Mouse (Mus musculus): ENCODE results near the gene Dap3.
"Not testable (repeated sequence)": the region's sequence is repeated elsewhere in the genome, so short reads cannot be mapped to it uniquely, and the experiment has no call there.

Gene Dap3

DNA sequence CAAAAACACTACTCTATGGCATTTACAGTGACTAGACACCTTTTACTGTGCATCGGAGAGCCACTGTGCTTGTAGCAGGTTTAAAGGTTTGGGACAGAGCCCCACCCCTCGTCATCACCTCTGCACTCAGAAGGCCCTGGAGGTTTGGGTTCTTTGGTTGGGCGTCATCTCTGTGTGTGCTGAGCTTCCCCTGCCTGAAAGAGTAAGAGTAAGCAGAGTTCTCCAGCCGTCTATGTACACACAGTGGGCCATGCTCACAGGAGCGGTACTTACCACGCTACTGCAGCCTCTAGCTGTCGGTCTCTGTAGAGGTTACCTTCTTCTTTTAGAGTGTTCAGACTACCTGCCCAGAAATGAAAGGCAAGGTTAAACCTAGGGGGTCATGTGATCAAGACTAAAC lies 38.4 kb downstream of the Dap3 start:
- no peak for DNase-seq (ENCODE audit: low spot score)

DNA sequence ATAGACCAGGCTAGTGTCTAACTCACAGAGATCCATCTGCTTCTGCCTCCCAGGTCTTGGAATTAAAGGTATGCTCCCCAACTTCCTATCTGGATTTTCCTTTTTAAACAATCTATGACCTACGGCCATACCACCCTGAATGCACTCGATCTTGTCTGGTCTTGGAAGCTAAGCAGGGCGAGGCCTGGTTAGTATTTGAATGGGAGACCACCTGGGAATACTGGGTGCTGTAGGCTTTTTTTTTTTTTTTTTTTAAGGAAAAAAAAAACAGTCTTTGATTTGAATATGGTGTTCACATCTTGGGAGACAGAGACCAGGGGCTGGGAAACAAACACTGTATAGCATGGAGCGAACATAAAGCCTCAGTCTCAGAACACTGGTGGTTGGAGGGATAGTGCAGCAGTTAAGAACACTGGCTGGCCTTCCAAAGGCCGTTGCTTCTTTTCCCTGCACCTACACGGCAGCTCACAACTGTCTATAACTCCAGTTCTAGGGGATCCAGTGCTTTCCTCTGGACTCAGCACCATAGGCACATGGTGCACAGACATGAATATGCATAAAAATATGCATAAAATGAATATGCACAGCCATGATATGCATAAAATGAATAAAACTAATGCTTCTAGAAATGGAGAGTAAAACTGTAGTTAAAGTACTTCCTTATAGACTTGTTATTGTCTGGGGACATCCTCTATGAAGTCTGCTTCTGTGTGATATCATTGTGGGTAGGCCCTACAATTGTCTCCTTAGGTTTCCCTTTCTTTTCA lies 44.4 kb downstream of the Dap3 start:
- no peak for DNase-seq (ENCODE audit: low spot score)

DNA sequence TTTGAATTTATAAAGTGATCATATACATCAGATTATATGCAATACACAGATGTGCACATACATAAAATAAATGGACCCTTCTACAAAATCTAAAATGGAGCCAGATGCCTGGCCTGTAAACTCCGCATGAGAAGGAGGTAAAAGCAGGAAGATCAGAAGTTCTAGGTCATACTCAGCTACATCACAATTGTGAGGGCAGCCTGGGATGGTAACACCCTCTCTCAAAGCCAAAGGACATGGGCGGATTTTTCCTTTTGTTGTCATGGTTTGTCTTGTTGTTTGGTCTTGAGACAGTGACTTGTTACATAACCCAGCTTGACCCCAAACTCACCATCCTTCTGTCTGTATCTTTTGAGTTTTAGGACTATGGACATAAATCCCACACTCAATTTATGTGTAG lies 45.2 kb downstream of the Dap3 start:
- DNase-seq (ENCODE audit: low spot score), result no peak

DNA sequence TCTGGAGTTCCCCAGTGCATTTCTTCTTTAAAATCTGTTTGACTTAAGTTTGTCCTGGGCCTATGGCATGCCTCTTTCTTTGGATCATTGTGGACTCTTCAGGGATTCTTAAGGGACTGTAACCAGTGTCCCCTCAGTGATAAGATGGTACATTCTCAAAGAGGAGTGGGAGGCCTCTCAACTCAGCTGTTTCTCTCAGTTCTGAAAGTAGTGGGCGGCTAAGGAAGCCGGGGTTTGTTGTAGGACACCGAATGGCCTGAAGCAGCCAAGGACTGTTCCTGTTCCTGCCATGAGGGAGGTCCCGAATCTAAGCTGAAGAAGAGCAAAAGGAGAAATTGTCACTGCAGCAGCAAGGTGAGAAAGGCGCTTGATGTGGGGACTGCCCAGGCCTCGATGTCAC lies 45.8 kb downstream of the Dap3 start:
- DNase-seq (ENCODE audit: low spot score), result no peak

DNA sequence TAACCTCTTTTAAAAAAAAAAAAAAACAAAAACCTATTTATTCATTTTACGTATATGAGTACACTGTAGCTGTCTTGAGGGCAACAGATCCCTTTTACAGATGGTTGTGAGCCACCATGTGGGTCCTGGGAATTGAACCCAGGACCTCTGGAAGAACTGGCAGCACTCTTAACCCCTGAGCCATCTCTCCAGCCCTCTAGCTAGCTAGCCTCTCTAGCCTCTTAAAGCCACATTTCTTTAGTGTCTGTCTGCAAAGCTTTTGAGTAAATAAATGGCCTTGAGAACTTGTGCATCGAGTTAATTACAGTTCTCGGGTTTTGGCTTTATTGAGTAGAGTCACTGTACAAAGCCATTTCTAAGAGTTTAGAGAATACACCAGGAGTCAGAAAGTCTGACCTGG lies 46.2 kb downstream of the Dap3 start:
- DNase-seq (ENCODE audit: low spot score), result no peak

DNA sequence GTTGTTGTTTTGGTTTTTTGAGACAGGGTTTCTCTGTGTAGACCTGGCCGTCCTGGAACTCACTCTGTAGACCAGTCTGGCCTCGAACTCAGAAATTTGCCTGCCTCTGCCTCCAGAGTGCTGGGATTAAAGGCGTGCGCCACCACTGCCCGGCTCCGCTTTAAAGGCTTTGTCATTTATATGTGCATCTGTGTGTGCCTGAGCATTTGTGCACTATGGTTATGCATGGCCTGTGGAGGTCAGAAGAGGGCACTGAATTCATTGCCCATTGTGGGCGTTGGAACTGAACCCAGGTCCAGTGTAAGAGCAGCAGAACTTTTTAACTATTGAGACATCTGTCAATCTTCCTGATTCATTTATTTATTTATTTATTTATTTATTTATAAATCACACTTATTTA lies 58.0 kb downstream of the Dap3 start:
- not testable (repeated sequence) for DNase-seq (ENCODE audit: low spot score)

DNA sequence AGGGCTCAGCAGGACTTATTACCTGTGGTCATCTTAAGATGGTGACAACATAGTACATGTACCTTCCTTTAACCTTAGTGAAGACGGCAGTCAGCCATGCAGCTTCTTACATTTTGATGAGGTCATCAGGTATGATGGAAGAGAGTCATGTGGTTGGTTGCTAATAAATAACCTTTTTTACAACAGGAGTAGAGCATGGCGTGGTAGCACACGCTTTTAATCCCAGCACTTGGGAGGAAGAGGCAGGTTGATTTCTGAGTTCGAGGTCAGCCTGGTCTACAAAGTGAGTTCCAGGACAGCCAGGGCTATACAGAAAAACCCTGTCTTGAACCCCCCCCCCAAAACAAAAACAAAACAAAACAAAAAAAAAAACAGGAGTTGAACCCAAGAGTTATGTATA lies 68.4 kb downstream of the Dap3 start:
- not testable (repeated sequence) for DNase-seq (ENCODE audit: low spot score)
